Mouse (Mus musculus): ENCODE data around the gene Zfp1. TPM values are rescaled to one million over a fixed set of nuclear protein-coding genes. Genes with fewer than 3 reads are reported as not detected.

The Zfp1 gene
- total RNA-seq, 1 experiment = 18.7 TPM

- DNase-seq (ENCODE audit: low read depth, low spot score) = no peak
- no peak overlapping the region for H3K27ac ChIP-seq (ENCODE audit: insufficient read depth, low read depth, low read length, poor library complexity, severe bottlenecking)
- H3K4me1 ChIP-seq (ENCODE audit: control insufficient read depth in 2 of 2, insufficient read depth in 2 of 2, low read length in 2 of 2, poor library complexity in 1 of 2) = peaks cover 5 to 19% of the 10 kb centered on the region in 2 experiments
- H3K4me3 ChIP-seq (ENCODE audit: insufficient read depth in 1 of 2, low read depth in 1 of 2, low read length in 2 of 2, poor library complexity in 1 of 2, severe bottlenecking in 1 of 2) = no peak overlapping the region
- no peak overlapping the region for H3K9ac ChIP-seq (ENCODE audit: insufficient read depth, low read depth, low read length, poor library complexity, severe bottlenecking)
- TF ChIP-seq ZNF384 (IDR thresholded peaks at IDR 0.05; ENCODE audit: low read depth, low read length) = no peak
- TF ChIP-seq MAFK (IDR thresholded peaks at IDR 0.05; ENCODE audit: insufficient read depth, low read depth, low read length) = no peak
- no peak for TF ChIP-seq CHD2 (IDR thresholded peaks at IDR 0.05; ENCODE audit: low read depth, low read length)
- no peak for TF ChIP-seq HCFC1 (IDR thresholded peaks at IDR 0.05; ENCODE audit: borderline replicate concordance, insufficient read depth, low read length)
- no peak for TF ChIP-seq ZC3H11A (IDR thresholded peaks at IDR 0.05; ENCODE audit: borderline replicate concordance, low read depth, low read length)
- in situ Hi-C loops (cut with MboI; ENCODE audit: low sequenced_read_pairs in 2 of 2, unreplicated experiment in 2 of 2) = no loop called here
- H3K9me3 ChIP-seq (ENCODE audit: control insufficient read depth, insufficient read depth, low read depth, low read length) = no peaks in the 10 kb centered on the region
- no peaks in the 10 kb centered on the region; the same call in 1 of the 2 replicates for H3K36me3 ChIP-seq (ENCODE audit: control insufficient read depth, insufficient read depth, low read length, poor library complexity, severe bottlenecking)
These were observed 46.7 kb upstream of the Zfp1 start for GRCm38 (mm10) chr8:111596485-111596821.

- no peaks in the 10 kb centered on the region; the same call in 1 of the 2 replicates for H3K36me3 ChIP-seq (ENCODE audit: control insufficient read depth, insufficient read depth, low read length, poor library complexity, severe bottlenecking)
- DNase-seq (ENCODE audit: low read depth, low spot score) = no peak
- H3K27ac ChIP-seq (ENCODE audit: insufficient read depth, low read depth, low read length, poor library complexity, severe bottlenecking) = no peak overlapping the region
- in situ Hi-C loops (cut with MboI; ENCODE audit: low sequenced_read_pairs in 2 of 2, unreplicated experiment in 2 of 2) = no loop called here
- no peak overlapping the region for H3K9ac ChIP-seq (ENCODE audit: insufficient read depth, low read depth, low read length, poor library complexity, severe bottlenecking)
- TF ChIP-seq ZNF384 (IDR thresholded peaks at IDR 0.05; ENCODE audit: low read depth, low read length) = no peak
- no peak for TF ChIP-seq HCFC1 (IDR thresholded peaks at IDR 0.05; ENCODE audit: borderline replicate concordance, insufficient read depth, low read length)
- no peak for TF ChIP-seq MAFK (IDR thresholded peaks at IDR 0.05; ENCODE audit: insufficient read depth, low read depth, low read length)
- no peak for TF ChIP-seq ZC3H11A (IDR thresholded peaks at IDR 0.05; ENCODE audit: borderline replicate concordance, low read depth, low read length)
- no peak for TF ChIP-seq CHD2 (IDR thresholded peaks at IDR 0.05; ENCODE audit: low read depth, low read length)
- H3K4me1 ChIP-seq (ENCODE audit: control insufficient read depth in 2 of 2, insufficient read depth in 2 of 2, low read length in 2 of 2, poor library complexity in 1 of 2) = peaks cover 5 to 14% of the 10 kb centered on the region in 2 experiments
- H3K4me3 ChIP-seq (ENCODE audit: insufficient read depth in 1 of 2, low read depth in 1 of 2, low read length in 2 of 2, poor library complexity in 1 of 2, severe bottlenecking in 1 of 2) = no peak overlapping the region
- H3K9me3 ChIP-seq (ENCODE audit: control insufficient read depth, insufficient read depth, low read depth, low read length) = no peaks in the 10 kb centered on the region
These were observed 45.9 kb upstream of the Zfp1 start for GRCm38 (mm10) chr8:111597310-111597709.

- no peak for DNase-seq (ENCODE audit: low read depth, low spot score)
- H3K4me1 ChIP-seq (ENCODE audit: control insufficient read depth in 2 of 2, insufficient read depth in 2 of 2, low read length in 2 of 2, poor library complexity in 1 of 2) = peaks cover 0 to 8% of the 10 kb centered on the region in 2 experiments; a peak in 1 of 4 replicates
- no peak overlapping the region for H3K4me3 ChIP-seq (ENCODE audit: insufficient read depth in 1 of 2, low read depth in 1 of 2, low read length in 2 of 2, poor library complexity in 1 of 2, severe bottlenecking in 1 of 2)
- H3K9me3 ChIP-seq (ENCODE audit: control insufficient read depth, insufficient read depth, low read depth, low read length) = no peaks in the 10 kb centered on the region
- no peak overlapping the region for H3K27ac ChIP-seq (ENCODE audit: insufficient read depth, low read depth, low read length, poor library complexity, severe bottlenecking)
- in situ Hi-C loops (cut with MboI; ENCODE audit: low sequenced_read_pairs in 2 of 2, unreplicated experiment in 2 of 2) = no loop called here
- no peaks in the 10 kb centered on the region; the same call in 1 of the 2 replicates for H3K36me3 ChIP-seq (ENCODE audit: control insufficient read depth, insufficient read depth, low read length, poor library complexity, severe bottlenecking)
- H3K9ac ChIP-seq (ENCODE audit: insufficient read depth, low read depth, low read length, poor library complexity, severe bottlenecking) = no peak overlapping the region
- TF ChIP-seq CHD2 (IDR thresholded peaks at IDR 0.05; ENCODE audit: low read depth, low read length) (no peak), ZNF384 (IDR thresholded peaks at IDR 0.05; ENCODE audit: low read depth, low read length) (no peak), ZC3H11A (IDR thresholded peaks at IDR 0.05; ENCODE audit: borderline replicate concordance, low read depth, low read length) (no peak), HCFC1 (IDR thresholded peaks at IDR 0.05; ENCODE audit: borderline replicate concordance, insufficient read depth, low read length) (no peak), MAFK (IDR thresholded peaks at IDR 0.05; ENCODE audit: insufficient read depth, low read depth, low read length) (no peak)
These were observed 43.3 kb upstream of the Zfp1 start for GRCm38 (mm10) chr8:111599707-111600444.

- no peak for DNase-seq (ENCODE audit: low read depth, low spot score)
- TF ChIP-seq ZC3H11A (IDR thresholded peaks at IDR 0.05; ENCODE audit: borderline replicate concordance, low read depth, low read length) = no peak
- TF ChIP-seq HCFC1 (IDR thresholded peaks at IDR 0.05; ENCODE audit: borderline replicate concordance, insufficient read depth, low read length) = no peak
- no peak for TF ChIP-seq CHD2 (IDR thresholded peaks at IDR 0.05; ENCODE audit: low read depth, low read length)
- no peak for TF ChIP-seq MAFK (IDR thresholded peaks at IDR 0.05; ENCODE audit: insufficient read depth, low read depth, low read length)
- no peak for TF ChIP-seq ZNF384 (IDR thresholded peaks at IDR 0.05; ENCODE audit: low read depth, low read length)
- Histone ChIP-seq H3K36me3 (ENCODE audit: control insufficient read depth, insufficient read depth, low read length, poor library complexity, severe bottlenecking) (no peaks in the 10 kb centered on the region; the same call in 1 of the 2 replicates), H3K4me1 (ENCODE audit: control insufficient read depth in 2 of 2, insufficient read depth in 2 of 2, low read length in 2 of 2, poor library complexity in 1 of 2) (no peaks in the 10 kb centered on the region), H3K4me3 (ENCODE audit: insufficient read depth in 1 of 2, low read depth in 1 of 2, low read length in 2 of 2, poor library complexity in 1 of 2, severe bottlenecking in 1 of 2) (no peak overlapping the region), H3K9ac (ENCODE audit: insufficient read depth, low read depth, low read length, poor library complexity, severe bottlenecking) (no peak overlapping the region), H3K9me3 (ENCODE audit: control insufficient read depth, insufficient read depth, low read depth, low read length) (no peaks in the 10 kb centered on the region), H3K27ac (ENCODE audit: insufficient read depth, low read depth, low read length, poor library complexity, severe bottlenecking) (no peak overlapping the region)
- in situ Hi-C loops (cut with MboI; ENCODE audit: low sequenced_read_pairs in 2 of 2, unreplicated experiment in 2 of 2) = no loop called here
These were observed 41.2 kb upstream of the Zfp1 start for GRCm38 (mm10) chr8:111602050-111602449.
